Mouse (Mus musculus): ENCODE data around the gene Pycr1.

GRCm38 (mm10) chr11:120598283-120598989 is 45.1 kb downstream of the Pycr1 start, which contains the start of the genes Alyref and Anapc11:
- TF ChIP-seq CHD2 (IDR thresholded peaks at IDR 0.05; ENCODE audit: low read depth, low read length), result no peak
- TF ChIP-seq MAFK (IDR thresholded peaks at IDR 0.05; ENCODE audit: insufficient read depth, low read depth, low read length), result no peak
- TF ChIP-seq HCFC1 (IDR thresholded peaks at IDR 0.05; ENCODE audit: borderline replicate concordance, insufficient read depth, low read length), result no peak
- no peak for TF ChIP-seq ZC3H11A (IDR thresholded peaks at IDR 0.05; ENCODE audit: borderline replicate concordance, low read depth, low read length)

Data from ES-E14 (cell line).